Mouse (Mus musculus) liver, embryonic 11.5 days (tissue): ENCODE measurements at regions not wholly inside any gene's neighbourhood (a gene's known extent, or its start where the extent isn't known, plus 50 kb on each side); places are given as distances from the start of the nearest gene placed in this dataset.
"Not testable (repeated sequence)": the region's sequence is repeated elsewhere in the genome, so short reads cannot be mapped to it uniquely, and the experiment has no call there.

Source experiments
- ATAC-seq: fragments of 200-750 bp; cut with Nextera tagmentation; replicated peaks from 2 replicates; pipeline ENCODE4 v1.8.0; 2017; ENCODE audit warnings: moderate number of reproducible peaks, mild to moderate bottlenecking, moderate TSS enrichment, moderate library complexity; ENCODE audit not compliant: low FRiP score
- DNase-seq: peaks from one replicate; pipeline ENCODE4 v3.0.0-alpha.2; 2017; ENCODE audit warnings: low spot score
- H3K27ac ChIP-seq: fragments of 300-500 bp; sonication (generic); 2 replicates; pipeline ENCODE4 v1.5.1; 2014; ENCODE audit warnings: mild to moderate bottlenecking, low read depth, low read length, control low read depth
- H3K27me3 ChIP-seq: fragments of 300-500 bp; sonication (generic); replicated peaks from 2 replicates; pipeline ENCODE4 v1.6.1; 2014; ENCODE audit warnings: low read length, mixed read lengths; ENCODE audit not compliant: control insufficient read depth, insufficient read depth
- H3K36me3 ChIP-seq: fragments of 300-500 bp; sonication (generic); 2 replicates; pipeline ENCODE4 v1.6.1; 2014; ENCODE audit warnings: mild to moderate bottlenecking, low read length, moderate library complexity, mixed read lengths; ENCODE audit not compliant: control insufficient read depth, insufficient read depth
- H3K4me1 ChIP-seq: fragments of 300-500 bp; sonication (generic); replicated peaks from 2 replicates; pipeline ENCODE4 v1.6.1; 2014; ENCODE audit warnings: low read length, mixed read lengths; ENCODE audit not compliant: control insufficient read depth, insufficient read depth
- H3K4me2 ChIP-seq: fragments of 300-500 bp; sonication (generic); 2 replicates; pipeline ENCODE4 v1.6.1; 2014; ENCODE audit warnings: mild to moderate bottlenecking, control low read depth, moderate library complexity
- H3K4me3 ChIP-seq: fragments of 300-500 bp; sonication (generic); 2 replicates; pipeline ENCODE4 v1.5.1; 2014; ENCODE audit warnings: low read depth, low read length, control low read depth
- H3K9ac ChIP-seq: fragments of 300-500 bp; sonication (generic); 2 replicates; pipeline ENCODE4 v1.6.1; 2014; ENCODE audit warnings: low read depth, low read length, control low read depth
- H3K9me3 ChIP-seq: fragments of 300-500 bp; sonication (generic); 2 replicates; pipeline ENCODE4 v1.6.1; 2016; ENCODE audit warnings: low read length, inconsistent platforms, mixed read lengths; ENCODE audit not compliant: control insufficient read depth
- WGBS: fragments of 180-500 bp; shearing (Covaris S2); extraction: QIAGEN DNeasy Blood & Tissue Kit; methylation state at CpG from one replicate; pipeline ENCODE4 v1.1.7; 2014; 5-methylcytosine and 5-hydroxymethylcytosine counted together

DNA sequence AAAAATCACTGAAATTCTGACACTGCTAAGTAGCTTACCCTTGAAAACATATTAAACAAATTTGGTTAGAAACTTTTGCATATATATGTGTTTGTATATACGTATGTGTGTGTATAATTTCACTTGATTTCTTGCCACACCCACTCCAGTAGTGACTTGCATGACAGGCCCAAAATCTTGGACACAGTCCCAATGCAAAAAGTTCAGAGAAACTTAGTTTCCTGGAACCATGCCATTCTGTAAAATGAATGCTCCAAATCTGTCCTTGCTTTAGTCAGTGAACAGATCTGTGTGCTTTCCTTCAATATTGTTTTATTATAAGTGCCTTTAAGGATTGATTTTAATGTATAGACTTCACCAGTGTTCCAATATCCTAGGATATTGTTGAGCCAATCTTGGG lies 344.0 kb downstream of the Pom121l12 start:
- DNase-seq, result no peak
- H3K9me3 ChIP-seq, result no peaks in the 10 kb centered on the region

DNA sequence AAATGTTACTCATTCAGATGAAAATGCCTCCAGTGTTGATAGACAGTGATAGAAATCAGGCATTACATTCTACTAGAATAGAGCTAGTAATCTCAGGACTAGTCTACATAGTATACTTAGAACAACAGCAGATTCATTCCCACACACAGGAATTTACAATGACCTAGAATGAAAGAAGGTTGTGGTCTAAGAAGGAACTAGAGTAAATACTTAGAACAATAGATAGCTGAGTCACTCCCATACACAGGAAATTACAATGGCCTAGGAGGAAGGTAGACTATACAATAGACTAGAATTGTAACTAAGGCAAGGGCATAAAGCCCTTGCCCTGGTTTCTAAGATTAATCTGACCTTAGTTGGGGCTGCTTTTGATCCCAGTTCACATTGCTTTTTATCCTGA lies 344.4 kb downstream of the Pom121l12 start:
- not testable (repeated sequence) for H3K9ac ChIP-seq, H3K27ac ChIP-seq, DNase-seq, H3K27me3 ChIP-seq, ATAC-seq, H3K4me3 ChIP-seq, H3K4me2 ChIP-seq, H3K9me3 ChIP-seq, H3K4me1 ChIP-seq, H3K36me3 ChIP-seq

More for the DNA sequence above, 344.0 kb downstream of the Pom121l12 start:
- Histone ChIP-seq H3K36me3 (no peaks in the 10 kb centered on the region), H3K27me3 (no peaks in the 10 kb centered on the region), H3K27ac (no peak overlapping the region), H3K4me1 (no peaks in the 10 kb centered on the region), H3K4me2 (no peak overlapping the region), H3K9ac (no peak overlapping the region), H3K4me3 (no peak overlapping the region)
- 70% methylated on average over 1 of the region's 1 CpGs for WGBS
- ATAC-seq, result no peak

DNA sequence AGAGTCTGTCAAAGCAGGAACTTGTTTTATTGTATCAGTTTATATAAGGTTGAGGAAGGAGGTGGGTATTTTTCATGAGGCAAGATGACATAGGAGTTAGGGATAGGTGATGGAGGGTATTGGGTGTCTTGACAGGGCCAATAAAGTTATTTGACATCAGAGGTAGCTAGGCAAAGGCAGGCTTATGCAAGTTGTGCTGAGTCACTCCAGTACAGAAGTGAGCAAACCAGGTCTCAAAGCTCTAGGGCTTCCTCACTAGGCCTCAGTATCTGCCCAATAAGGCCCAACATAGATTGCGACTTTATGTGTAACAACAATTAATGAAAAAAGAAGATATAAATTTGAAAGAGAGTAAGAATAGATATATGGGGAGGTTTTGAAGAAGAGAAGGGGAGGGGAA lies 358.6 kb downstream of the Pom121l12 start:
- no peak overlapping the region for H3K4me2 ChIP-seq
- WGBS, result 97% methylated on average over 1 of the region's 1 CpGs

DNA sequence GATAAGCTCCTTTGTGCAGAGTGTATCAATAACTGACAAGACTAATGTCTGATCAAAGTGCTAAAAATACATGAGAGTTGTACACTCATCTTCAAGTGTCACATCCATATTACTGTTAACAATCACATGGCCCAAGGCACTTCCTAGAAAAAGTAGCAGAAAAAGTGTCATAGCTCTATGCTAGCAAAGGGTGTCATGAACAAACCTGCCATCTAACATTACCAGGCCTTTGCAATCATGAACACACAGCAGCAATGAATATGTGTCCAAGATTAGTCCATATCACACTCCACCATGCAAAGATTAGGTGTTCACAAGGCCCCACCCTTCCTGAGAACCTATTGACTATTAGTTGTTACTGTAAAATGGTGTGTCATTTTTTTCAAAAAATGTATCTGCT lies 359.6 kb downstream of the Pom121l12 start:
- H3K27me3 ChIP-seq, result no peaks in the 10 kb centered on the region
- no peak overlapping the region for H3K4me2 ChIP-seq
- no peak for DNase-seq
- peak; percentile 76 for ATAC-seq
- no peak overlapping the region for H3K4me3 ChIP-seq
- no peak overlapping the region for H3K9ac ChIP-seq
- no peaks in the 10 kb centered on the region for H3K4me1 ChIP-seq
- no peaks in the 10 kb centered on the region for H3K36me3 ChIP-seq
- no peak overlapping the region for H3K27ac ChIP-seq
- no peaks in the 10 kb centered on the region for H3K9me3 ChIP-seq

More for the DNA sequence above, 358.6 kb downstream of the Pom121l12 start:
- DNase-seq (no peak), ATAC-seq (no peak)
- Histone ChIP-seq H3K27ac (no peak overlapping the region), H3K9me3 (no peaks in the 10 kb centered on the region), H3K9ac (no peak overlapping the region), H3K4me1 (no peaks in the 10 kb centered on the region), H3K36me3 (no peaks in the 10 kb centered on the region), H3K4me3 (no peak overlapping the region), H3K27me3 (no peaks in the 10 kb centered on the region)
